In genomic region chr11:120134847-120135530, GRCm38 (mm10) we compare ENCODE assay signal across 15 mouse cellular contexts. TPM values are rescaled to one million over a fixed set of nuclear protein-coding genes. Genes with fewer than 3 reads are reported as not detected.
A peak's percentile ranks its signal among the peaks of the same experiment; 100 is the strongest.
DNase-seq lines count a peak whose midpoint lies in the region; ATAC-seq and TF ChIP-seq lines count a peak whose summit lies in the region.
"Had no signal": no experiment of that assay in that cellular context is flagged by ENCODE, and none has a peak within 500 bp of the region (broad histone marks: within the 10 kb centered on the region; RNA-seq: fewer than 3 reads in every experiment).

No protein-coding gene starts in this region.

- TF ChIP-seq CTCF in layer of hippocampus, adult 2 months (conservative IDR thresholded peaks at IDR 0.05) = no peak

- no peak for ATAC-seq in forebrain, embryonic 13.5 days
- ATAC-seq in forebrain, embryonic 11.5 days (replicated peaks; ENCODE audit: low FRiP score) = no peak
- no peak for ATAC-seq in lung, embryonic 15.5 days (ENCODE audit: borderline replicate concordance, extremely low read depth, low FRiP score, low TSS enrichment)
- ATAC-seq: activated CD4-positive, CD25-positive, alpha-beta regulatory T cell, adult 4 months; forebrain, embryonic 16.5 days; hindbrain, postnatal 0 days had no signal

- intact Hi-C loops in heart, postnatal 14 days (cut with DNase I) = no loop called here

- no peak overlapping the region for H3K4me2 ChIP-seq in forebrain, embryonic 13.5 days
- no peak overlapping the region for H3K4me2 ChIP-seq in forebrain, embryonic 11.5 days (ENCODE audit: low read depth, low read length, severe bottlenecking)
- no peak overlapping the region for H3K4me2 ChIP-seq in lung, embryonic 15.5 days
- H3K4me2 ChIP-seq: lung, embryonic 14.5 days had no signal

- WGBS in forebrain, embryonic 13.5 days = 92% methylated on average over 9 of the region's 9 CpGs
- WGBS in forebrain, embryonic 11.5 days = 93% methylated on average over 9 of the region's 9 CpGs
- 76% methylated on average over 9 of the region's 9 CpGs for WGBS in lung, embryonic 15.5 days

- H3K9ac ChIP-seq in forebrain, embryonic 13.5 days = 0 out of 2 replicates have a peak overlapping the region, but pooled peaks have one; percentile 12
- H3K9ac ChIP-seq in forebrain, embryonic 11.5 days (ENCODE audit: low read length) = no peak overlapping the region
- H3K9ac ChIP-seq in lung, embryonic 15.5 days = no peak overlapping the region
- H3K9ac ChIP-seq: lung, embryonic 14.5 days had no signal

- H3K4me1 ChIP-seq in forebrain, embryonic 13.5 days = peaks cover 12% of the 10 kb centered on the region
- H3K4me1 ChIP-seq in forebrain, embryonic 11.5 days (replicated peaks; ENCODE audit: control insufficient read depth, insufficient read depth, low read length) = 0 out of 2 replicates have a peak, but pooled peaks cover 2% of the 10 kb centered on the region
- H3K4me1 ChIP-seq in lung, embryonic 15.5 days = peaks cover 40% of the 10 kb centered on the region

- no peak overlapping the region for H3K27ac ChIP-seq in forebrain, embryonic 13.5 days
- no peak overlapping the region for H3K27ac ChIP-seq in forebrain, embryonic 11.5 days (ENCODE audit: low read depth, low read length)
- H3K27ac ChIP-seq in lung, embryonic 15.5 days = 0 out of 2 replicates have a peak overlapping the region, but pooled peaks have one; percentile 26
- no peak overlapping the region for H3K27ac ChIP-seq in layer of hippocampus, adult 2 months
- H3K27ac ChIP-seq: hindbrain, postnatal 0 days; midbrain, embryonic 10.5 days had no signal

- no peak for DNase-seq in forebrain, embryonic 11.5 days (ENCODE audit: low spot score)
- no peak for DNase-seq in lung, postnatal 4 days
- DNase-seq in heart, postnatal 14 days = peak; percentile 34 to 43
- DNase-seq in layer of hippocampus, adult 2 months (ENCODE audit: low spot score in 2 of 2) = no peak
- DNase-seq in urinary bladder, postnatal 4 days (ENCODE audit: low spot score in 2 of 2) = no peak
- DNase-seq in spleen, postnatal 4 days (ENCODE audit: low spot score in 2 of 2) = no peak
- DNase-seq: cerebellum, postnatal 25 days; gastrocnemius, postnatal 36 days; lung, embryonic 14.5 days had no signal

- no peak overlapping the region for H3K4me3 ChIP-seq in forebrain, embryonic 13.5 days
- H3K4me3 ChIP-seq in forebrain, embryonic 11.5 days (ENCODE audit: low read depth, low read length) = no peak overlapping the region
- no peak overlapping the region for H3K4me3 ChIP-seq in lung, embryonic 15.5 days
- H3K4me3 ChIP-seq in layer of hippocampus, adult 2 months = no peak overlapping the region
- H3K4me3 ChIP-seq: midbrain, embryonic 10.5 days had no signal

- H3K9me3 ChIP-seq in forebrain, embryonic 13.5 days (replicated peaks) = no peaks in the 10 kb centered on the region
- H3K9me3 ChIP-seq in forebrain, embryonic 11.5 days (ENCODE audit: control insufficient read depth, low read length) = no peaks in the 10 kb centered on the region
- H3K9me3 ChIP-seq in lung, embryonic 15.5 days = no peaks in the 10 kb centered on the region
- H3K9me3 ChIP-seq: midbrain, embryonic 10.5 days had no signal

- H3K27me3 ChIP-seq in forebrain, embryonic 13.5 days = no peaks in the 10 kb centered on the region
- H3K27me3 ChIP-seq in forebrain, embryonic 11.5 days (ENCODE audit: control insufficient read depth, insufficient read depth, low read length) = no peaks in the 10 kb centered on the region
- no peaks in the 10 kb centered on the region for H3K27me3 ChIP-seq in lung, embryonic 15.5 days

- H3K36me3 ChIP-seq in forebrain, embryonic 13.5 days (ENCODE audit: poor library complexity, severe bottlenecking) = peaks cover 63% of the 10 kb centered on the region
- no peaks in the 10 kb centered on the region; the same call in 1 of the 2 replicates for H3K36me3 ChIP-seq in forebrain, embryonic 11.5 days (ENCODE audit: control insufficient read depth, insufficient read depth, low read length)
- H3K36me3 ChIP-seq in lung, embryonic 15.5 days = peaks cover 33% of the 10 kb centered on the region; the same call in 1 of the 2 replicates

RNA-seq across cellular contexts. Expression of gene Slc38a10, which starts 16.2 kb away (rescaled TPM):
- 76.8 and 92.2 TPM in 2 replicates for polyA plus RNA-seq in forebrain, embryonic 13.5 days (2015; fragmentation: Nextera tagmentation; extraction: Ambion mirVana)
- 58.3 and 68.2 TPM in 2 replicates for polyA plus RNA-seq in forebrain, embryonic 11.5 days (2014; fragmentation: Nextera tagmentation; extraction: Ambion mirVana)
- 91.2 and 92.1 TPM in 2 replicates for polyA plus RNA-seq in lung, embryonic 15.5 days (2015; fragmentation: Nextera tagmentation; extraction: Ambion mirVana)
- 10 to 100 TPM; 78.7 to 83.5 TPM for total RNA-seq in heart, postnatal 14 days (2021)
- total RNA-seq in layer of hippocampus, adult 2 months (2021) = 10 to 100 TPM; 86.1 to 86.5 TPM

RNA-seq across cellular contexts. Expression of gene Ndufaf8, which starts 36.3 kb away (rescaled TPM):
- polyA plus RNA-seq in forebrain, embryonic 13.5 days (2015; fragmentation: Nextera tagmentation; extraction: Ambion mirVana) = 59.2 and 60.5 TPM in 2 replicates
- polyA plus RNA-seq in forebrain, embryonic 11.5 days (2014; fragmentation: Nextera tagmentation; extraction: Ambion mirVana) = 65.2 and 69.9 TPM in 2 replicates
- polyA plus RNA-seq in lung, embryonic 15.5 days (2015; fragmentation: Nextera tagmentation; extraction: Ambion mirVana) = 68.0 and 75.9 TPM in 2 replicates
- 10 to 100 TPM; 55.4 to 59.2 TPM for total RNA-seq in heart, postnatal 14 days (2021)
- 10 to 100 TPM; 35.2 to 46.9 TPM for total RNA-seq in layer of hippocampus, adult 2 months (2021)

RNA-seq across cellular contexts. Expression of gene Tepsin, which starts 36.5 kb away (rescaled TPM):
- 18.0 and 19.0 TPM in 2 replicates for polyA plus RNA-seq in forebrain, embryonic 13.5 days (2015; fragmentation: Nextera tagmentation; extraction: Ambion mirVana)
- 22.0 and 24.8 TPM in 2 replicates for polyA plus RNA-seq in forebrain, embryonic 11.5 days (2014; fragmentation: Nextera tagmentation; extraction: Ambion mirVana)
- 12.2 and 14.2 TPM in 2 replicates for polyA plus RNA-seq in lung, embryonic 15.5 days (2015; fragmentation: Nextera tagmentation; extraction: Ambion mirVana)
- 1 to 10 TPM; 9.6 to 10.0 TPM for total RNA-seq in heart, postnatal 14 days (2021)
- total RNA-seq in layer of hippocampus, adult 2 months (2021) = 10 to 100 TPM; 16.3 to 17.1 TPM

RNA-seq across cellular contexts. Expression of gene Cep131, which starts 48.4 kb away (rescaled TPM):
- polyA plus RNA-seq in forebrain, embryonic 13.5 days (2015; fragmentation: Nextera tagmentation; extraction: Ambion mirVana) = 26.9 and 28.8 TPM in 2 replicates
- polyA plus RNA-seq in forebrain, embryonic 11.5 days (2014; fragmentation: Nextera tagmentation; extraction: Ambion mirVana) = 50.1 and 51.9 TPM in 2 replicates
- polyA plus RNA-seq in lung, embryonic 15.5 days (2015; fragmentation: Nextera tagmentation; extraction: Ambion mirVana) = 22.0 and 28.8 TPM in 2 replicates
- 1 to 10 TPM; 9.1 to 9.6 TPM for total RNA-seq in heart, postnatal 14 days (2021)
- total RNA-seq in layer of hippocampus, adult 2 months (2021) = 10 to 100 TPM; 35.6 to 37.0 TPM

Comparison
In these comparisons a context has a peak if more than half of its experiments do, and no peak if none do; other contexts are left out.
1. DNase-seq: peak in heart, postnatal 14 days (2 of 2); none in forebrain, embryonic 11.5 days (single experiment), lung, postnatal 4 days (0 of 2), layer of hippocampus, adult 2 months (0 of 2), urinary bladder, postnatal 4 days (0 of 2) and spleen, postnatal 4 days (0 of 2).